Mouse (Mus musculus): ENCODE results near the gene Ifi27l2a. TPM values are rescaled to one million over a fixed set of nuclear protein-coding genes. Genes with fewer than 3 reads are reported as not detected.

Ifi27l2a gene
- polyA plus RNA-seq (2021; fragmentation: Nextera tagmentation) = 21.0 and 37.1 TPM in 2 replicates
- long read RNA-seq, experiment 1, partial matches to known transcripts = 2 of 5 reads
- long read RNA-seq, experiment 1, other reads (novel, unspliced or antisense) = 0 of 5 reads
- long read RNA-seq, experiment 2 = 0 reads

GRCm38 (mm10) chr12:103443524-103443923, at the start of gene Ifi27l2a:
Gene Ifi27l2a, minus strand, starts transcription at chr12:103443680.

GRCm38 (mm10) chr12:103457140-103457539, 13.7 kb upstream of the Ifi27l2a start, which contains the start of gene Ifi27l2b:
Gene Ifi27l2b, minus strand, starts transcription at chr12:103457223.

GRCm38 (mm10) chr12:103433986-103434731, 9.3 kb downstream of the Ifi27l2a start, which contains the start of gene Ifi27:
Gene Ifi27, plus strand, starts transcription at chr12:103434211.

GRCm38 (mm10) chr12:103425729-103426470, 17.6 kb downstream of the Ifi27l2a start, which contains the start of gene Ddx24:
Gene Ddx24, minus strand, starts transcription at chr12:103425830.

GRCm38 (mm10) chr12:103407720-103408119, 35.8 kb downstream of the Ifi27l2a start, which contains the start of gene 9330161L09Rik:
Gene 9330161L09Rik, minus strand, starts transcription at chr12:103407820.

Other genes starting within 250 kb of the Ifi27l2a start
- 2.1 TPM in 2 replicates for gene Prima1, start 201.5 kb downstream of the Ifi27l2a start, polyA plus RNA-seq (2021; fragmentation: Nextera tagmentation)
- 2.2 and 3.4 TPM in 2 replicates for gene Fam181a, start 132.7 kb downstream of the Ifi27l2a start, polyA plus RNA-seq (2021; fragmentation: Nextera tagmentation)
- 1.8 and 2.1 TPM in 2 replicates for gene Asb2, start 87.7 kb downstream of the Ifi27l2a start, polyA plus RNA-seq (2021; fragmentation: Nextera tagmentation)
- 29.6 and 30.0 TPM in 2 replicates for gene Otub2, start 55.0 kb downstream of the Ifi27l2a start, polyA plus RNA-seq (2021; fragmentation: Nextera tagmentation)
- 0.19 and 0.38 TPM in 2 replicates for gene 9330161L09Rik, start 35.9 kb downstream of the Ifi27l2a start, polyA plus RNA-seq (2021; fragmentation: Nextera tagmentation)
- 288 and 319 TPM in 2 replicates for gene Ddx24, start 17.9 kb downstream of the Ifi27l2a start, polyA plus RNA-seq (2021; fragmentation: Nextera tagmentation)
- 143 and 254 TPM in 2 replicates for gene Ifi27, start 9.5 kb downstream of the Ifi27l2a start, polyA plus RNA-seq (2021; fragmentation: Nextera tagmentation)
- gene Ifi27l2b, start 13.5 kb upstream of the Ifi27l2a start, polyA plus RNA-seq (2021; fragmentation: Nextera tagmentation) = not detected in 2 replicates
- gene Ppp4r4, start 88.6 kb upstream of the Ifi27l2a start, polyA plus RNA-seq (2021; fragmentation: Nextera tagmentation) = 9.5 and 10.3 TPM in 2 replicates
- gene Serpina10, start 187.8 kb upstream of the Ifi27l2a start, polyA plus RNA-seq (2021; fragmentation: Nextera tagmentation) = not detected in 2 replicates
- gene Serpina6, start 213.5 kb upstream of the Ifi27l2a start, polyA plus RNA-seq (2021; fragmentation: Nextera tagmentation) = not detected in 2 replicates
- not detected in 2 replicates for gene Serpina16, start 232.5 kb upstream of the Ifi27l2a start, polyA plus RNA-seq (2021; fragmentation: Nextera tagmentation)